Mouse (Mus musculus): ENCODE measurements around the gene Cd274. TPM values are rescaled to one million over a fixed set of nuclear protein-coding genes. Genes with fewer than 3 reads are reported as not detected.
A peak's percentile ranks its signal among the peaks of the same experiment; 100 is the strongest.

Gene Cd274
- polyA plus RNA-seq, 1 experiment: 4.3 TPM

DNA sequence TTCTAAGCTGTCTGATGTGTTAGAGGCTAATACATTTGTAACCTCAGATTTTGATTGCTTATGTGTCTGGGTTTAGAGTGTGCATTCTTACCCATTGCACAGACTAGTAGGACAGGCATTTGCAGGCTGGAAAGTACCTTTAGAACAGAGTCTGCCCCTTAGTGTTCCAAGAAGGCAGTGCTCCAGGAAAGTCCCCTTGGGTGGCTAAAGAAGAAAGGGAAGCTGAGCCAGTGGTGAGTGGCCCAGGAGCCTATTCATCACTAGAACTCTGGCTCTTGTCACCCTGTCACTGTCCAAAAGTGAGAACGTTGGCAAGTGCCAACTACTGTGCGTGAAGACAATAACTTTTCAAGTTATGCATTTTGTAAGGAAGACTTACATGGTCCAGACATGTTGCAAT, 50.6 kb downstream of the Cd274 start:
- Histone ChIP-seq H3K36me3 (ENCODE audit: control insufficient read depth, insufficient read depth, low read length) (no peaks in the 10 kb centered on the region), H3K27me3 (replicated peaks; ENCODE audit: control insufficient read depth, insufficient read depth, low read length) (no peaks in the 10 kb centered on the region), H3K4me3 (ENCODE audit: insufficient read depth, low read depth, low read length) (no peak overlapping the region), H3K27ac (ENCODE audit: insufficient read depth, low read depth, low read length) (0 out of 2 replicates have a peak overlapping the region, but pooled peaks have one; percentile 42), H3K4me1 (ENCODE audit: control insufficient read depth, insufficient read depth, low read length) (no peaks in the 10 kb centered on the region)
- no peak for TF ChIP-seq POLR2A (IDR thresholded peaks at IDR 0.05; ENCODE audit: low read depth, low read length)
- TF ChIP-seq CTCF (conservative IDR thresholded peaks at IDR 0.05; ENCODE audit: insufficient read depth, insufficient read length, low read depth, low read length): no peak
- DNase-seq: no peak
- 73% methylated on average over 2 of the region's 2 CpGs for WGBS

DNA sequence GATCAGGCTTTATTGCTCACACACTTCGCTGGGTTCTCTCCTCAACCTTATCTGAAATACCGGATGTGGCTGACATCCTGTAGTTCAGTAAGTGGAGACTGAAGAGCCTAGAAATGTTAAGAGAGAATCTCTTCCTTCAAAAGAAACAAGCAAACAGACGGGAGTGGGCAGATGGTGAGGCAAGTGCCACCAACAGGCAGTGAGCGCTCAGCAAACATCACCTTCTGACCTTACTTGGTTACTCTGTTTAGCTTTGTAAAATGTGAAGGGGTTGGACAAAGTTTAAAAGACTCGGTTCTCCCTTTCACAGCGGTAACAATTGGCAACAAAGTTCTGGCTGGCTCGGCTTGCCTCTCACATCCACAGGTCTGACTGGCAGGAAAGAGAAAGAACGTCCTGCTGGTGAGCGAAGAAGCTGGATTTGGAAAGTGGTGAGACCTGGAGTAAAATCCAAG, 51.4 kb downstream of the Cd274 start:
- no peak for TF ChIP-seq POLR2A (IDR thresholded peaks at IDR 0.05; ENCODE audit: low read depth, low read length)
- no peak for TF ChIP-seq CTCF (conservative IDR thresholded peaks at IDR 0.05; ENCODE audit: insufficient read depth, insufficient read length, low read depth, low read length)
- no peak overlapping the region for H3K4me3 ChIP-seq (ENCODE audit: insufficient read depth, low read depth, low read length)

DNA sequence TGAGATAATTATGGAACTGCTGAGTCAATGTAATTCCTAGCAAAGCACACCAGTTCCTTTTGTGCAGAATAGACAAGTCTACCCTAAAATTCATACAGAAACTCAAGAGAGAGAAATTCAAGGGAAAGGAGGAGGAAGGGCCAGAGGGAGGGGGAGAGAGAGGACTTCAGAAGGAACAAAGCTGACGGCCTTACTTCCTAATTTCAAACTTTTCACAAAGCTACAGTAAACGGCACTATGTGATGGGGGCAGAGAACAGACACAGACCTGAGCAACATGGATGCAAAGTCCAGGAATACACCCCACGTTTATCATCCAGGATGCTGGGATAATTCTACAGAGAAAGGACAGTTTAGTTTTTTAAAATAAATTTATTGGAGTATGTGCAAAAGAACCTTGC, 52.3 kb downstream of the Cd274 start:
- WGBS: 55% methylated on average over 3 of the region's 3 CpGs
- H3K4me1 ChIP-seq (ENCODE audit: control insufficient read depth, insufficient read depth, low read length): no peaks in the 10 kb centered on the region
- DNase-seq: no peak
- no peak overlapping the region for H3K27ac ChIP-seq (ENCODE audit: insufficient read depth, low read depth, low read length)
- no peaks in the 10 kb centered on the region for H3K27me3 ChIP-seq (replicated peaks; ENCODE audit: control insufficient read depth, insufficient read depth, low read length)
- H3K36me3 ChIP-seq (ENCODE audit: control insufficient read depth, insufficient read depth, low read length): no peaks in the 10 kb centered on the region
- TF ChIP-seq CTCF (conservative IDR thresholded peaks at IDR 0.05; ENCODE audit: insufficient read depth, insufficient read length, low read depth, low read length) (no peak), POLR2A (IDR thresholded peaks at IDR 0.05; ENCODE audit: low read depth, low read length) (no peak)
- H3K4me3 ChIP-seq (ENCODE audit: insufficient read depth, low read depth, low read length): no peak overlapping the region

More for the DNA sequence above, 51.4 kb downstream of the Cd274 start:
- DNase-seq: peak; percentile 31
- no peaks in the 10 kb centered on the region for H3K4me1 ChIP-seq (ENCODE audit: control insufficient read depth, insufficient read depth, low read length)
- 30% methylated on average over 9 of the region's 9 CpGs for WGBS
- no peak overlapping the region; the same call in 1 of the 2 replicates for H3K27ac ChIP-seq (ENCODE audit: insufficient read depth, low read depth, low read length)
- no peaks in the 10 kb centered on the region for H3K36me3 ChIP-seq (ENCODE audit: control insufficient read depth, insufficient read depth, low read length)
- no peaks in the 10 kb centered on the region for H3K27me3 ChIP-seq (replicated peaks; ENCODE audit: control insufficient read depth, insufficient read depth, low read length)

DNA sequence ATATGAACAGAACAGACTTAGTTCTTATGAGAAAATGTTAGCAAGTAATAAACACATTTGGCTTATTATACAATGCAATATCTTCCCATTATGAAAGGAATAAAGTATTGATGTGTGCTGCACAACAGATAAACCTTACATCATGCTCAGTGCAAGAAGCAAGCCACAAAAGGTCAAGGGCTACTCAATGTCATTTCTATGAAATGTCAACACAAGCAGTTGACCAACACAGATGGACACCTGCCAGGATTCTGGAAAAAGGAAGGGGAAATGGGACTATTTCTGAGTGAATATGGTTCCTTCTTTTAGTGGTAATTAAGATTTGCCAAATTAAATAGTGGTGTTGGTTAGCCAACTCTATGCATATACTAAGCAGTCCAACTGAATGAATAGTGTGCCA, 52.7 kb downstream of the Cd274 start:
- Histone ChIP-seq H3K27me3 (replicated peaks; ENCODE audit: control insufficient read depth, insufficient read depth, low read length) (no peaks in the 10 kb centered on the region), H3K36me3 (ENCODE audit: control insufficient read depth, insufficient read depth, low read length) (no peaks in the 10 kb centered on the region), H3K4me3 (ENCODE audit: insufficient read depth, low read depth, low read length) (no peak overlapping the region), H3K27ac (ENCODE audit: insufficient read depth, low read depth, low read length) (no peak overlapping the region), H3K4me1 (ENCODE audit: control insufficient read depth, insufficient read depth, low read length) (no peaks in the 10 kb centered on the region)
- TF ChIP-seq CTCF (conservative IDR thresholded peaks at IDR 0.05; ENCODE audit: insufficient read depth, insufficient read length, low read depth, low read length) (no peak), POLR2A (IDR thresholded peaks at IDR 0.05; ENCODE audit: low read depth, low read length) (no peak)
- DNase-seq: peak; percentile 9

DNA sequence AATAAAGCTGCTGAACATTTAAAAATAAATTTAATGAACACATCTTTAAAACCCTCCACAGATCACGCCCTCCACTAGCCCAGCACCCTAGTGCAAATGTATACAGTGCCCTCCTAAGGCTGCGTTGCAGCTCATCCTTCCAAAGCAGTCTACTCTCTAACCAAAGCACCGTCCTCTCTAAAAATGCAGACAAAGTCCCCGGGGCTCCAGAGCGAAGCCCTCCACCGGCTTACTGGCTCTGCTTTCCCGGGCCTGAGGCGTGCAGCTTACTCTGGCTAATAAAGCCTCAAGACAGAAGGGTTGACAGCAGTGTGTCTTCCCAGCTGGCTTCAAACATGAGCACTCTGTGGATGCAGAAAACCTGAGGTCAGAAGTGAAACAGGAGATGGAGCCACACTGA, 53.1 kb downstream of the Cd274 start:
- 81% methylated on average over 8 of the region's 8 CpGs for WGBS
- Histone ChIP-seq H3K4me3 (ENCODE audit: insufficient read depth, low read depth, low read length) (no peak overlapping the region), H3K27me3 (replicated peaks; ENCODE audit: control insufficient read depth, insufficient read depth, low read length) (no peaks in the 10 kb centered on the region), H3K4me1 (ENCODE audit: control insufficient read depth, insufficient read depth, low read length) (no peaks in the 10 kb centered on the region), H3K27ac (ENCODE audit: insufficient read depth, low read depth, low read length) (no peak overlapping the region), H3K36me3 (ENCODE audit: control insufficient read depth, insufficient read depth, low read length) (no peaks in the 10 kb centered on the region)
- TF ChIP-seq POLR2A (IDR thresholded peaks at IDR 0.05; ENCODE audit: low read depth, low read length) (no peak), CTCF (conservative IDR thresholded peaks at IDR 0.05; ENCODE audit: insufficient read depth, insufficient read length, low read depth, low read length) (no peak)
- DNase-seq: no peak

DNA sequence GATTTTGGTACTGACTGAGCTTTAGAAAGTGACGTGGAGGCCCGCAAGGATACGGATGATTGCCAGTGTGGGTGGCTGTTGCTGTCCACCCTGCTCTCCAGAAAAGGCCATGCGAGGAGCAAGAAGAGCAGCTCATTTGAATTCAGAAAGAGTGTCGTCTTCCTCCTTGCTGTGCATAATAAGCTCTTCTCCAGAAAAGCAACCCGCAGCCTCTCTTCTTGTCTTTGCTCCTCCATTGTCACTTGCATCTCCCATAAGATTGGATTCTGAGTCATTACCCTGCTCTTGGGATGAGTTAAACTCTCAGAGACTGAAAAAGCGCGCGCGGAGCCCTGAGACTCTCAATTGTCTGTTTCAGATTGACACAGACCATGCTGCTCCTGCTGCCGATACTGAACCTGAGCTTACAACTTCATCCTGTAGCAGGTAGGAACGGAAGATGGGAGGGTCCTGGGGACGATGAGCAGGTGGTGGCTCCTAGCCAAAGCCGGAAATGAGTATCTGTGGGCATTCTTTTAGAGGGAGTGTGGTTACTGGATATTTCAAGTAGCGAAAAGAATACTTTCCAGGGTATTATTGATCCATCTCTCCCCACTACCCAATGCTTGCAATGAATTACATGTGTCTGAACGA, 54.9 kb downstream of the Cd274 start:
- 84% methylated on average over 16 of the region's 16 CpGs for WGBS
- no peak for DNase-seq
- H3K36me3 ChIP-seq (ENCODE audit: control insufficient read depth, insufficient read depth, low read length): no peaks in the 10 kb centered on the region
- no peaks in the 10 kb centered on the region for H3K4me1 ChIP-seq (ENCODE audit: control insufficient read depth, insufficient read depth, low read length)
- TF ChIP-seq POLR2A (IDR thresholded peaks at IDR 0.05; ENCODE audit: low read depth, low read length) (no peak), CTCF (conservative IDR thresholded peaks at IDR 0.05; ENCODE audit: insufficient read depth, insufficient read length, low read depth, low read length) (no peak)
- H3K27ac ChIP-seq (ENCODE audit: insufficient read depth, low read depth, low read length): no peak overlapping the region
- no peaks in the 10 kb centered on the region for H3K27me3 ChIP-seq (replicated peaks; ENCODE audit: control insufficient read depth, insufficient read depth, low read length)
- H3K4me3 ChIP-seq (ENCODE audit: insufficient read depth, low read depth, low read length): no peak overlapping the region

DNA sequence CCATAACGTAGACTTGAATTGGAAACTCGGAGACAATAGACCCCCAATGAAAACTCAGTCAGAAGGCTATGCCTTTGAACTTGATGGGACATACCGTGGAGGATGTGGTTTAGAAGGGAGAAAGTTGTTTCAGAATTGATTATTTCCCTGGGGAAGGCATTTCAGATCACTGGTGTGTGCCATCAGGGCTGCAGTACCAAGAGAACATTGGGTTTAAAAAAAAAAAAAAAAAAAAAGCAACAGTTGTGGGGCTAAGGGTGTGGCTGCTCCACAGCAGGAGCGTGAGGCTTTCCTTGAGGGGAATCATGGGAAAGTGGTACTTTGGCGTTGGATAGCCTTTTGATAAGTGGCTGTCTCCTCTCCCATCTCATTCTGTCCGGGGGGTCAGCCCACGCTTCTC, 55.5 kb downstream of the Cd274 start:
- H3K27me3 ChIP-seq (replicated peaks; ENCODE audit: control insufficient read depth, insufficient read depth, low read length): no peaks in the 10 kb centered on the region
- no peak for DNase-seq
- H3K4me3 ChIP-seq (ENCODE audit: insufficient read depth, low read depth, low read length): no peak overlapping the region
- no peak overlapping the region for H3K27ac ChIP-seq (ENCODE audit: insufficient read depth, low read depth, low read length)
- WGBS: 90% methylated on average over 7 of the region's 7 CpGs
- TF ChIP-seq POLR2A (IDR thresholded peaks at IDR 0.05; ENCODE audit: low read depth, low read length) (no peak), CTCF (conservative IDR thresholded peaks at IDR 0.05; ENCODE audit: insufficient read depth, insufficient read length, low read depth, low read length) (no peak)
- H3K4me1 ChIP-seq (ENCODE audit: control insufficient read depth, insufficient read depth, low read length): no peaks in the 10 kb centered on the region
- H3K36me3 ChIP-seq (ENCODE audit: control insufficient read depth, insufficient read depth, low read length): no peaks in the 10 kb centered on the region

Measured in kidney, adult 2 months (tissue).